Mouse (Mus musculus): Measurements from ENCODE around the gene Ubqln4.

DNA sequence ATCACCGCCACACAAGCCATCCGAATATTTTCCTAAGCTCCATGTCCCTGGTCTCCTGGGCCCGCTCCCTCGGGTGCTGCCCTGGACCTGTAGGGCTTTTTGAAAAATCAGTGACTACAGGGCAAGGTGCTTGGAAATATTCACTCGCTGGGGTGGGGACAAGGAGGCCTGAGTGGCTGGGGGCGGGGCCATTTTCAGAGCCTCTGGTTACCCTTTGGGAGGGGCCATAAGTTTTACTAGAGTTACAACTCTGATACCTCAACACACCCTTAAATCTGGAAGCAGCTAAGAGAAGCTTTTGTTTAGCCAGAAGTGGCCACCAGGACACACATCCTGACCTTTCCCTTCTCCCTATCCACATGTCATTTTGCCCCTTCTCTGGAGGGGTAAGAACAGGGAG is 16.4 kb upstream of the Ubqln4 start:
- TF ChIP-seq CTCF (IDR thresholded peaks at IDR 0.05; ENCODE audit: low read depth) (no peak), EP300 (IDR thresholded peaks at IDR 0.05; ENCODE audit: low read depth) (no peak)

Measured in liver, embryonic 14.5 days (tissue).